Mouse (Mus musculus): ENCODE data around the gene Syne4. TPM values are rescaled to one million over a fixed set of nuclear protein-coding genes. Genes with fewer than 3 reads are reported as not detected.
A peak's percentile ranks its signal among the peaks of the same experiment; 100 is the strongest.

The Syne4 gene
- polyA plus RNA-seq, 1 experiment from 2014 or later: 11.7 TPM

GRCm38 (mm10) chr7:30279951-30280669, 34.5 kb upstream of the Syne4 start, which contains the start of the genes Thap8 and Wdr62:
Gene Thap8 (plus strand): TSS chr7:30280094.
Gene Wdr62 (minus strand): TSS chr7:30280419.
- H3K27me3 ChIP-seq (replicated peaks; ENCODE audit: control insufficient read depth, insufficient read depth, low read length): no peaks in the 10 kb centered on the region
- H3K4me3 ChIP-seq (replicated peaks; ENCODE audit: low read length): peak within 1 kb of the TSS; percentile 81
- ATAC-seq: peak; percentile 97
- H3K4me2 ChIP-seq (ENCODE audit: low read length): peak within 1 kb of the TSS; percentile 98
- H3K9ac ChIP-seq (replicated peaks; ENCODE audit: low read depth, low read length): peak within 1 kb of the TSS; percentile 68
- WGBS: under 1% methylated on average over 49 of the region's 49 CpGs
- H3K36me3 ChIP-seq (ENCODE audit: control insufficient read depth, insufficient read depth): no peaks in the 10 kb centered on the region
- H3K27ac ChIP-seq (ENCODE audit: low read length): peak within 1 kb of the TSS; percentile 100
- H3K4me1 ChIP-seq (replicated peaks; ENCODE audit: control insufficient read depth, insufficient read depth, low read length): peaks cover 10% of the 10 kb centered on the region
- no peaks in the 10 kb centered on the region for H3K9me3 ChIP-seq (ENCODE audit: control insufficient read depth, low read length)

DNA sequence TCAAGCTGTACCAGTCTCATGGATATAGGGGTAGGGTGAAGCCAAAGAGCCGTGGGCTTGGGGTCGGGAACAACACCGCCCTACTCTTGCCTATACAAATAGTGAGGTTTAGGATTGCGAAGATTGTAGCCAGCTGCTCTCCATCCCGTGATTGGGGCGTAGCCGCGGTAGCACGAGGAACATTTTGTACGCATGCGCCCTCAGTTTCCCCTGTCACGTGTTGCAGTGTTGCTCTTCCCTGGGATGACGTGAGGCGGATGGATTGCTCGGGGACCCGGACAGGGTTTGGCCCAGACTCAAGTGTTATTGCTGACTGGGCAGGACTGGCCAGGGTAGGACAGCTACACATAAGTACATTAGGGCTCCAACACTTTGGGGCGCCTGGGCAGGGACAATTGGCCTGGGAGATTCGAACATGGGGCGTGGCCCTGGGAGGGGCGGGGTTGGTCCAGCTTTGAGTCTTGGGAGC, 33.9 kb upstream of the Syne4 start:
- H3K36me3 ChIP-seq (ENCODE audit: control insufficient read depth, insufficient read depth): no peaks in the 10 kb centered on the region
- peak overlapping the region; percentile 81 for H3K4me3 ChIP-seq (replicated peaks; ENCODE audit: low read length)
- H3K27ac ChIP-seq (ENCODE audit: low read length): peak overlapping the region; percentile 100
- peak overlapping the region; percentile 98 for H3K4me2 ChIP-seq (ENCODE audit: low read length)
- no peaks in the 10 kb centered on the region for H3K27me3 ChIP-seq (replicated peaks; ENCODE audit: control insufficient read depth, insufficient read depth, low read length)
- H3K4me1 ChIP-seq (replicated peaks; ENCODE audit: control insufficient read depth, insufficient read depth, low read length): peaks cover 10% of the 10 kb centered on the region
- peak overlapping the region; percentile 68 for H3K9ac ChIP-seq (replicated peaks; ENCODE audit: low read depth, low read length)
- no peaks in the 10 kb centered on the region for H3K9me3 ChIP-seq (ENCODE audit: control insufficient read depth, low read length)
- WGBS: under 1% methylated on average over 20 of the region's 20 CpGs
- ATAC-seq: peak; percentile 79

GRCm38 (mm10) chr7:30281522-30281921, 33.1 kb upstream of the Syne4 start:
- no peak overlapping the region for H3K9ac ChIP-seq (replicated peaks; ENCODE audit: low read depth, low read length)
- WGBS: 80% methylated on average over 4 of the region's 4 CpGs
- no peaks in the 10 kb centered on the region for H3K27me3 ChIP-seq (replicated peaks; ENCODE audit: control insufficient read depth, insufficient read depth, low read length)
- no peak overlapping the region for H3K4me2 ChIP-seq (ENCODE audit: low read length)
- no peak overlapping the region for H3K4me3 ChIP-seq (replicated peaks; ENCODE audit: low read length)
- H3K4me1 ChIP-seq (replicated peaks; ENCODE audit: control insufficient read depth, insufficient read depth, low read length): peaks cover 10% of the 10 kb centered on the region
- no peaks in the 10 kb centered on the region for H3K36me3 ChIP-seq (ENCODE audit: control insufficient read depth, insufficient read depth)
- H3K27ac ChIP-seq (ENCODE audit: low read length): no peak overlapping the region
- no peak for ATAC-seq
- no peaks in the 10 kb centered on the region for H3K9me3 ChIP-seq (ENCODE audit: control insufficient read depth, low read length)

DNA sequence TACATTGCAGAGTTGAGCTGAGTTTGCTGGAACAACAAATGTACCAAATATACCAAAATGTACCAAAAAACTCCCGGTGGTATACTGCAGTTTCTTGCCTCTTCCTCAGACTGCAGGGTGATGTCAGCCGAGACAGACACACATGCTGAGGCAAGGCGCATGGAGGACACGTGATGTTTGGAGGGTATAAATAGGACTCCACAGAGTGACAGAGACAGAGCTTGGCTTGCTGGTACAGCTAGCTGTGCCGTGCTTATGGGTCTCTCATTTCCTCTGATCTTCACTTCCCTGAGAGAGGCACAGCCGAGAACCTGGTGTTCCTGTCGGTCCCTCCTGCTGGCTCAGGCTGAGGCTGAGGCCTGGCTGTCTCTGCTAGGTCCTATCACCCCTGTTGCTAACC, 31.9 kb upstream of the Syne4 start:
- Histone ChIP-seq H3K9ac (replicated peaks; ENCODE audit: low read depth, low read length) (no peak overlapping the region), H3K9me3 (ENCODE audit: control insufficient read depth, low read length) (no peaks in the 10 kb centered on the region), H3K27ac (ENCODE audit: low read length) (no peak overlapping the region), H3K4me1 (replicated peaks; ENCODE audit: control insufficient read depth, insufficient read depth, low read length) (peaks cover 10% of the 10 kb centered on the region), H3K4me3 (replicated peaks; ENCODE audit: low read length) (no peak overlapping the region), H3K27me3 (replicated peaks; ENCODE audit: control insufficient read depth, insufficient read depth, low read length) (no peaks in the 10 kb centered on the region), H3K36me3 (ENCODE audit: control insufficient read depth, insufficient read depth) (no peaks in the 10 kb centered on the region), H3K4me2 (ENCODE audit: low read length) (no peak overlapping the region)
- no peak for ATAC-seq
- 74% methylated on average over 7 of the region's 7 CpGs for WGBS

DNA sequence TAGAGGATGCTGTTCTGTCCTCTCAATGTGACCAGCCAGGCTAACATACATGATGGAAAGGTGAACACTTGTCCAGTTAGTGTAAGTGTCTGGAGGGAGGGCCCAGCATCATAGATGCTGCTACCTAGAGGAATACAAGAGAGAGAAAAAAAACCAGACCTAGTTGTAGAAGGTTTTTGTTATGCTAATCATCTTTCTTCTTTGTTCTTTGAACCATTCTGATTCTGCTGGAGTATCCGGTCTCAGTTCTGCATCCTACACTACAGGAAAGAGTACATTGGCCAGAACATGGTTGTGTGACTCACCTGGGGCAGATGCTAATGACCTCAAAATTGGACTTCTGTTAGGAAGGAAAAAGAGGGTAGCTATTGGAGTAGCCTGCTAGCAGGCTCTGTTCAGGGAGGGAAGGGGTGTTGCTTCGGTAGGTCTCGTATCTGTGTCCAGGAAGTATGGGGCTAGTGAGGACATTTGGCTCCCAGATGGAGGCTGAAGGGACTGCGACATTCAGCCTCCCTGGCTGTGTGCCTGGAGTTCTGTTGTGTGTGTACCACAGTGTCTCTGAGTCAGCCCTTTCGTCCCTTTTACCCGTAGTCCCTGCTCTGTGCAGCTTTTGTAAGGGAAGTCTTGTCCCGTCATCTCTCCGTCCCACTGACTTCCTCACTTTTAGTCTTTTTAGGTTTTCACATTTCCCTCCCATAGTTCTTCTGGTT, 27.8 kb upstream of the Syne4 start:
- H3K27me3 ChIP-seq (replicated peaks; ENCODE audit: control insufficient read depth, insufficient read depth, low read length): no peaks in the 10 kb centered on the region
- no peak overlapping the region for H3K9ac ChIP-seq (replicated peaks; ENCODE audit: low read depth, low read length)
- peaks cover 5% of the 10 kb centered on the region for H3K4me1 ChIP-seq (replicated peaks; ENCODE audit: control insufficient read depth, insufficient read depth, low read length)
- no peak overlapping the region for H3K4me2 ChIP-seq (ENCODE audit: low read length)
- H3K36me3 ChIP-seq (ENCODE audit: control insufficient read depth, insufficient read depth): no peaks in the 10 kb centered on the region
- no peak for ATAC-seq
- H3K27ac ChIP-seq (ENCODE audit: low read length): no peak overlapping the region
- no peak overlapping the region for H3K4me3 ChIP-seq (replicated peaks; ENCODE audit: low read length)
- H3K9me3 ChIP-seq (ENCODE audit: control insufficient read depth, low read length): no peaks in the 10 kb centered on the region
- 35% methylated on average over 8 of the region's 8 CpGs for WGBS

DNA sequence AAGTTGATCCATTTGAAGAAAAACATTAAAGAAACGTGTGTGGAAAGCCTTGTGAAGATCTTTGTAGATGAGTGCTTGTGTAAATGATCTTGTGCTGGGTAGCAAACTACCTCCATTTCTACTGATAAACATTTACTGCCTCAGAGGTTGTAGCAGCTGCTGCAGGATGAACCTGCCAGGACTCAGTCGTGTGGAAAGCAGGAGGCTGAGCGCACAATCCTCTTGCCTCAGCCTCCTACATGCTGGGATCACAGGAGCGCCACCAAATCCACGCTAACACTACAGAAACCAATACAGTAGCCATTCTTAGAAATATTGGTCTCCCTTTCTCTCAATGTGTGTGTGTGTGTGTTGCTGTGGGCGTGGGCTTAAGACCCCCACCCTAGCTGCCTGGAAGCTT, 26.6 kb upstream of the Syne4 start:
- Histone ChIP-seq H3K4me2 (ENCODE audit: low read length) (no peak overlapping the region), H3K9me3 (ENCODE audit: control insufficient read depth, low read length) (no peaks in the 10 kb centered on the region), H3K27me3 (replicated peaks; ENCODE audit: control insufficient read depth, insufficient read depth, low read length) (no peaks in the 10 kb centered on the region), H3K4me3 (replicated peaks; ENCODE audit: low read length) (no peak overlapping the region), H3K9ac (replicated peaks; ENCODE audit: low read depth, low read length) (no peak overlapping the region), H3K27ac (ENCODE audit: low read length) (no peak overlapping the region), H3K36me3 (ENCODE audit: control insufficient read depth, insufficient read depth) (no peaks in the 10 kb centered on the region), H3K4me1 (replicated peaks; ENCODE audit: control insufficient read depth, insufficient read depth, low read length) (peaks cover 15% of the 10 kb centered on the region)
- WGBS: 69% methylated on average over 6 of the region's 6 CpGs
- no peak for ATAC-seq

GRCm38 (mm10) chr7:30289071-30289713, 25.4 kb upstream of the Syne4 start:
- Histone ChIP-seq H3K4me2 (ENCODE audit: low read length) (no peak overlapping the region), H3K4me1 (replicated peaks; ENCODE audit: control insufficient read depth, insufficient read depth, low read length) (peaks cover 25% of the 10 kb centered on the region), H3K9me3 (ENCODE audit: control insufficient read depth, low read length) (no peaks in the 10 kb centered on the region), H3K27ac (ENCODE audit: low read length) (no peak overlapping the region), H3K9ac (replicated peaks; ENCODE audit: low read depth, low read length) (no peak overlapping the region), H3K36me3 (ENCODE audit: control insufficient read depth, insufficient read depth) (no peaks in the 10 kb centered on the region), H3K4me3 (replicated peaks; ENCODE audit: low read length) (no peak overlapping the region), H3K27me3 (replicated peaks; ENCODE audit: control insufficient read depth, insufficient read depth, low read length) (no peaks in the 10 kb centered on the region)
- 65% methylated on average over 7 of the region's 7 CpGs for WGBS
- no peak for ATAC-seq

- no peak overlapping the region for H3K4me3 ChIP-seq (replicated peaks; ENCODE audit: low read length)
- peaks cover 31% of the 10 kb centered on the region for H3K4me1 ChIP-seq (replicated peaks; ENCODE audit: control insufficient read depth, insufficient read depth, low read length)
- H3K4me2 ChIP-seq (ENCODE audit: low read length): no peak overlapping the region
- 53% methylated on average over 10 of the region's 10 CpGs for WGBS
- no peaks in the 10 kb centered on the region; the same call in 1 of the 2 replicates for H3K36me3 ChIP-seq (ENCODE audit: control insufficient read depth, insufficient read depth)
- no peak overlapping the region for H3K27ac ChIP-seq (ENCODE audit: low read length)
- H3K9me3 ChIP-seq (ENCODE audit: control insufficient read depth, low read length): no peaks in the 10 kb centered on the region
- no peak overlapping the region for H3K9ac ChIP-seq (replicated peaks; ENCODE audit: low read depth, low read length)
- no peak for ATAC-seq
- no peaks in the 10 kb centered on the region for H3K27me3 ChIP-seq (replicated peaks; ENCODE audit: control insufficient read depth, insufficient read depth, low read length)
Observed at GRCm38 (mm10) chr7:30289714-30290399, 24.8 kb upstream of the Syne4 start.
